Mouse (Mus musculus): ENCODE results near the gene Rabepk.
A peak's percentile ranks its signal among the peaks of the same experiment; 100 is the strongest.
"Not testable (repeated sequence)": the region's sequence is repeated elsewhere in the genome, so short reads cannot be mapped to it uniquely, and the experiment has no call there.

The Rabepk gene

GRCm38 (mm10) chr2:34804172-34804571 is 4.5 kb upstream of the Rabepk start:
- ATAC-seq (ENCODE audit: low TSS enrichment) = no peak

GRCm38 (mm10) chr2:34803746-34804145 is 4.0 kb upstream of the Rabepk start:
- ATAC-seq (ENCODE audit: low TSS enrichment) = no peak

GRCm38 (mm10) chr2:34802565-34803245 is 3.0 kb upstream of the Rabepk start:
- peak; percentile 41 for ATAC-seq (ENCODE audit: low TSS enrichment)

GRCm38 (mm10) chr2:34801516-34802482 is 2.1 kb upstream of the Rabepk start:
- peak; percentile 95 for ATAC-seq (ENCODE audit: low TSS enrichment)

- no peak for ATAC-seq (ENCODE audit: low TSS enrichment)
Observed at GRCm38 (mm10) chr2:34800371-34800770, 659 bp upstream of the Rabepk start.

- ATAC-seq (ENCODE audit: low TSS enrichment) = no peak
Observed at GRCm38 (mm10) chr2:34795426-34795825, 4.3 kb downstream of the Rabepk start.

GRCm38 (mm10) chr2:34794511-34794910 is 5.2 kb downstream of the Rabepk start:
- no peak for ATAC-seq (ENCODE audit: low TSS enrichment)

- ATAC-seq (ENCODE audit: low TSS enrichment) = not testable (repeated sequence)
Observed at GRCm38 (mm10) chr2:34792543-34792942, 7.2 kb downstream of the Rabepk start.

GRCm38 (mm10) chr2:34790282-34790681 is 9.4 kb downstream of the Rabepk start:
- no peak for ATAC-seq (ENCODE audit: low TSS enrichment)

GRCm38 (mm10) chr2:34784085-34784484 is 15.6 kb downstream of the Rabepk start:
- ATAC-seq (ENCODE audit: low TSS enrichment) = no peak

- no peak for ATAC-seq (ENCODE audit: low TSS enrichment)
Observed at GRCm38 (mm10) chr2:34783064-34784020, 16.4 kb downstream of the Rabepk start.

- ATAC-seq (ENCODE audit: low TSS enrichment) = no peak
Observed at GRCm38 (mm10) chr2:34777237-34777868, 22.4 kb downstream of the Rabepk start.

GRCm38 (mm10) chr2:34774493-34774892 is 25.2 kb downstream of the Rabepk start:
- no peak for ATAC-seq (ENCODE audit: low TSS enrichment)

- no peak for ATAC-seq (ENCODE audit: low TSS enrichment)
Observed at GRCm38 (mm10) chr2:34773673-34774072, 26.0 kb downstream of the Rabepk start.

GRCm38 (mm10) chr2:34772252-34773235 is 27.2 kb downstream of the Rabepk start:
- ATAC-seq (ENCODE audit: low TSS enrichment) = peak; percentile 36

- ATAC-seq (ENCODE audit: low TSS enrichment) = peak; percentile 97
Observed at GRCm38 (mm10) chr2:34771368-34772226, 28.1 kb downstream of the Rabepk start, which contains the start of gene Hspa5. Hspa5 (plus strand) TSS chr2:34771970.

GRCm38 (mm10) chr2:34770951-34771350 is 28.8 kb downstream of the Rabepk start:
- no peak for ATAC-seq (ENCODE audit: low TSS enrichment)

GRCm38 (mm10) chr2:34770049-34770448 is 29.7 kb downstream of the Rabepk start:
- ATAC-seq (ENCODE audit: low TSS enrichment) = no peak

- ATAC-seq (ENCODE audit: low TSS enrichment) = no peak
Observed at GRCm38 (mm10) chr2:34764801-34765200, 34.9 kb downstream of the Rabepk start.
